Mouse (Mus musculus) hindbrain, embryonic 10.5 days (tissue): ENCODE measurements at regions not wholly inside any gene's neighbourhood (a gene's known extent, or its start where the extent isn't known, plus 50 kb on each side); places are given as distances from the start of the nearest gene placed in this dataset.

Experiments
- DNase-seq: peaks from one replicate; pipeline ENCODE4 v3.0.0-alpha.2; 2017; ENCODE audit warnings: low spot score
- H3K27ac ChIP-seq: fragments of 300-500 bp; sonication (generic); 2 replicates; pipeline ENCODE4 v1.5.1; 2016; ENCODE audit warnings: mild to moderate bottlenecking, moderate library complexity
- H3K27me3 ChIP-seq: fragments of 300-500 bp; sonication (generic); 2 replicates; pipeline ENCODE4 v1.6.1; 2016; ENCODE audit warnings: mild to moderate bottlenecking; ENCODE audit not compliant: poor library complexity, insufficient read depth, severe bottlenecking
- H3K36me3 ChIP-seq: fragments of 300-500 bp; sonication (generic); 2 replicates; pipeline ENCODE4 v1.6.1; 2016; ENCODE audit warnings: mild to moderate bottlenecking, moderate library complexity
- H3K4me1 ChIP-seq: fragments of 300-500 bp; sonication (generic); replicated peaks from 2 replicates; pipeline ENCODE4 v1.6.1; 2016; ENCODE audit warnings: mild to moderate bottlenecking
- H3K4me3 ChIP-seq: fragments of 300-500 bp; sonication (generic); 2 replicates; pipeline ENCODE4 v1.5.1; 2016; ENCODE audit warnings: mild to moderate bottlenecking, moderate library complexity
- H3K9me3 ChIP-seq: fragments of 300-500 bp; sonication (generic); 2 replicates; pipeline ENCODE4 v1.6.1; 2016; ENCODE audit warnings: mild to moderate bottlenecking, moderate library complexity
- WGBS: fragments of 180-500 bp; shearing (Covaris S2); methylation state at CpG from one replicate; pipeline ENCODE4 v1.1.7; 2016; 5-methylcytosine and 5-hydroxymethylcytosine counted together

DNA sequence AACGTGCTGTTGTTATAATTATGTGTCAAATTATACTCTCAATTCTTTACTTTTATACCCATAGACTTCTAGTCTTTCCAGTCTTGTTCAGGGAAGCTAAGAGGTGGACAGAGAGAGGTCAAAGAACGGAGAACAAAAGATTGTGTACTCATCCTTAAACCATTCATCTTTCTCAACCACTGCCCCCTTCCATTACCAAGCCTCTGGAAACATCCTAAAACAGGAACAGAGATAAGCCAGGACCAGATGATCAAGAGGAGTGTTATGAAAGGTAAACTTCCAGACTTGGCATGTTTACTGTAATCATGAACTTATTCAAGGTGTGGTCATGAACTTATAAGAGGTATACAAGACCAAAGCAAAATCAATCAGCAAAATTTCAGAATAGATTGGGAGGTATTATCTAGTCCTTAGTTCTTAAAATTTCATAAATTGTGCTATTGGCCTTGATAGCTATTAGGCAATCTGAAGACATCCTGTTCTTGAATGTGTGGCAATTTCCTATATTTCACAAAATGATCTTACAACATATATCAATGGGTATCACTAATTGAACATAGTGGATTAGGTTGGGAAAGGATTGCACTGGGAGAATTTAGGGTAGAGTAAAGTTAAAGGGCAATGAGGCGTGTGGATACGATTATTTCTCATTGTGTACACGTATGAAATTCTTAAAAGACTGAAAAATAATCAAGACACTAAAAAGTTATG, 89.3 kb upstream of the Vgll3 start:
- WGBS: 89% methylated on average over 5 of the region's 5 CpGs
- no peaks in the 10 kb centered on the region for H3K4me1 ChIP-seq
- no peak overlapping the region for H3K27ac ChIP-seq
- no peak for DNase-seq
- no peaks in the 10 kb centered on the region for H3K9me3 ChIP-seq
- H3K36me3 ChIP-seq: no peaks in the 10 kb centered on the region
- no peaks in the 10 kb centered on the region for H3K27me3 ChIP-seq
- H3K4me3 ChIP-seq: no peak overlapping the region

DNA sequence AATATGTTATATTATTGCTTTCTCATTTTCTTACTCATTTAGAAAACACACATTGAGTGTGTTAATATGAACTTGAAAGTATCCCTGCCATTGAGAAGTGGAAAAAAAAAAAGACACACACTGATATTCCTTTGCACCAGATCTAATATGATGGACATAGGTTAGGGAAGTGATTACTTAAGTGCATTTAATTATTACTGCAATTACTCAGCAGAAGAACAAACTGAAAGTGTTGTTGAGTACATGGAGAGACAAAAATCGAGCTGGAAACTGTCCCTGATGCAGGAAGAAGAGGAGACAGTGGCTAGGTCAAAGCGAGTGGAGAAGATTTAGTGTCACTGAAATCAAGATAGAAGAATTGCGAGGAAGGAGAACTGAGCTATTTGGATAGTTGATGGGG, 88.8 kb upstream of the Vgll3 start:
- Histone ChIP-seq H3K27ac (no peak overlapping the region), H3K4me1 (no peaks in the 10 kb centered on the region), H3K27me3 (no peaks in the 10 kb centered on the region), H3K36me3 (no peaks in the 10 kb centered on the region), H3K9me3 (no peaks in the 10 kb centered on the region), H3K4me3 (no peak overlapping the region)
- 79% methylated on average over 3 of the region's 3 CpGs for WGBS
- no peak for DNase-seq

DNA sequence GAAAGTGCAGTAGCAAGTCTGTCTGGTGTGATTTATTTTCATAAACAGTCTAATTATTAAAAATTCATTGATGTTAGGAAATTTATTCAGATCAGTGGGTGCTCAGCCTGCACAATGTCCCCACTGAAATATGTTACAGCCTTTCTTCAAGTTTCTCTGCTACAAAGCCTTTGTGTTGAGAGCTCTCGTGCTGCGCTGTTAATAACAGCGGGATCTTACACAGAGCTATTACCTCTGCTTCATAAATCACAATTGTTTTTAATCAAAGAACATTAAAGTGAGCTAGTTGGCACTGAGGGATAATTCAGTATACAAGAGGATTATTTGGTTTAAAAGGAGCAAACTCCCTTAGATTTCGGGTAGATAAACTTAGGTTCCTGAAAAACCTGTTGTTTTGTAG, 85.7 kb upstream of the Vgll3 start:
- Histone ChIP-seq H3K27me3 (no peaks in the 10 kb centered on the region), H3K9me3 (no peaks in the 10 kb centered on the region), H3K4me1 (no peaks in the 10 kb centered on the region), H3K4me3 (no peak overlapping the region), H3K27ac (no peak overlapping the region), H3K36me3 (no peaks in the 10 kb centered on the region)
- WGBS: 87% methylated on average over 4 of the region's 4 CpGs
- no peak for DNase-seq

DNA sequence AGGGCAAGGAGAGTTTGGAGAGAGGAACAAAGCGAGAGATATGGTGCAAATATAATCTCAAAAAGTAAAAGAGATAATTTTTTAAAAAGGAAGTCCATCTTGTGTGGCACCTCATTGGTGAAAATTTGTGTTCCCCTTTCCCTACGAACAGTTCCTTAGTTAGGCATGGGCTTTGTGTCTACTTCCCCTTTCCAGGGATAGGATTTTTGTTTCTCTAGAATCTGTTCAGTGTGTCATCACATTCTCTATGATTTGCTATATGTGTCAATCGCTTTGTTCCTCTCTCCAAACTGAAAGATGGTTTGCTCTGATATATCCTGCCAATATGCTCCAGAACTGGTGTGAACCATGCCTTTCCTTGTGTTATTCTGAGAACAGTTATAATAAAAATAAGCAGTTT, 75.4 kb upstream of the Vgll3 start:
- 90% methylated on average over 3 of the region's 3 CpGs for WGBS
- H3K9me3 ChIP-seq: 0 out of 2 replicates have a peak, but pooled peaks cover 4% of the 10 kb centered on the region
- DNase-seq: no peak

GRCm38 (mm10) chr16:65742951-65743350, 72.1 kb upstream of the Vgll3 start:
- H3K27ac ChIP-seq: no peak overlapping the region
- H3K4me1 ChIP-seq: no peaks in the 10 kb centered on the region
- no peaks in the 10 kb centered on the region for H3K36me3 ChIP-seq
- no peaks in the 10 kb centered on the region for H3K27me3 ChIP-seq
- 0 out of 2 replicates have a peak, but pooled peaks cover 4% of the 10 kb centered on the region for H3K9me3 ChIP-seq
- no peak for DNase-seq
- H3K4me3 ChIP-seq: no peak overlapping the region

More for the DNA sequence above, 75.4 kb upstream of the Vgll3 start:
- no peaks in the 10 kb centered on the region for H3K27me3 ChIP-seq
- no peak overlapping the region for H3K27ac ChIP-seq
- no peak overlapping the region for H3K4me3 ChIP-seq
- H3K36me3 ChIP-seq: no peaks in the 10 kb centered on the region
- no peaks in the 10 kb centered on the region for H3K4me1 ChIP-seq

GRCm38 (mm10) chr16:65755667-65756066, 59.4 kb upstream of the Vgll3 start:
- no peak overlapping the region for H3K4me3 ChIP-seq
- H3K27me3 ChIP-seq: no peaks in the 10 kb centered on the region
- no peaks in the 10 kb centered on the region for H3K36me3 ChIP-seq
- H3K9me3 ChIP-seq: no peaks in the 10 kb centered on the region
- DNase-seq: no peak
- 31% methylated on average over 2 of the region's 2 CpGs for WGBS
- H3K27ac ChIP-seq: no peak overlapping the region
- 0 out of 2 replicates have a peak, but pooled peaks cover 2% of the 10 kb centered on the region for H3K4me1 ChIP-seq
